Mouse (Mus musculus) heart, adult 2 months (tissue): ENCODE measurements at regions not wholly inside any gene's neighbourhood (a gene's known extent, or its start where the extent isn't known, plus 50 kb on each side); places are given as distances from the start of the nearest gene placed in this dataset.

Source experiments
- CTCF ChIP-seq: fragments of 200-600 bp; IDR thresholded peaks from 2 replicates; pipeline ENCODE4 v1.8.1; 2022; ENCODE audit warnings: antibody characterized with exemption, mild to moderate bottlenecking, moderate library complexity
- EP300 ChIP-seq: fragments of 200-500 bp; IDR thresholded peaks from 2 replicates; pipeline ENCODE4 v1.6.1; 2011; ENCODE audit warnings: low read depth, low read length, control low read depth; ENCODE audit not compliant: insufficient read depth
- POLR2A ChIP-seq: fragments of 200-500 bp; IDR thresholded peaks from 2 replicates; pipeline ENCODE4 v1.6.1; 2011; ENCODE audit warnings: mild to moderate bottlenecking, low read depth, low read length, control low read depth; ENCODE audit not compliant: insufficient read depth

GRCm38 (mm10) chr19:44669535-44669958 is 86.3 kb upstream of the Pax2 start:
- TF ChIP-seq POLR2A: no peak
- TF ChIP-seq CTCF: no peak
- no peak for TF ChIP-seq EP300
